Comparison of ENCODE assay signal across 8 mouse cellular contexts in genomic region chr2:170185137-170185837, GRCm38 (mm10). TPM values are rescaled to one million over a fixed set of nuclear protein-coding genes. Genes with fewer than 3 reads are reported as not detected.
A peak's percentile ranks its signal among the peaks of the same experiment; 100 is the strongest.
DNase-seq lines count a peak whose midpoint lies in the region; ATAC-seq and TF ChIP-seq lines count a peak whose summit lies in the region.

No protein-coding gene starts in this region.

- TF ChIP-seq CTCF in left cerebral cortex, adult 2 months (IDR thresholded peaks at IDR 0.05): no peak

- ATAC-seq in embryonic facial prominence, embryonic 11.5 days (replicated peaks; ENCODE audit: insufficient number of reproducible peaks, low FRiP score, low TSS enrichment, low read depth): 0 out of 2 replicates have a peak, but pooled peaks have one; percentile 62
- 0 out of 2 replicates have a peak, but pooled peaks have one; percentile 66 for ATAC-seq in neural tube, embryonic 13.5 days (ENCODE audit: low read depth)

- no peaks in the 10 kb centered on the region for H3K9me3 ChIP-seq in embryonic facial prominence, embryonic 11.5 days (replicated peaks; ENCODE audit: control insufficient read depth, low read length)
- H3K9me3 ChIP-seq in limb, embryonic 10.5 days (replicated peaks): no peaks in the 10 kb centered on the region
- no peaks in the 10 kb centered on the region for H3K9me3 ChIP-seq in neural tube, embryonic 13.5 days

- WGBS in embryonic facial prominence, embryonic 11.5 days: 63% methylated on average over 4 of the region's 4 CpGs
- WGBS in limb, embryonic 10.5 days: 74% methylated on average over 4 of the region's 4 CpGs
- WGBS in neural tube, embryonic 13.5 days: 75% methylated on average over 4 of the region's 4 CpGs

- no peak overlapping the region for H3K27ac ChIP-seq in left cerebral cortex, adult 2 months
- no peak overlapping the region for H3K27ac ChIP-seq in embryonic facial prominence, embryonic 11.5 days (replicated peaks; ENCODE audit: low read depth, low read length)
- peak overlapping the region; percentile 92 for H3K27ac ChIP-seq in limb, embryonic 10.5 days
- peak overlapping the region; percentile 61; the same call in 1 of the 2 replicates for H3K27ac ChIP-seq in neural tube, embryonic 13.5 days (replicated peaks)

- H3K36me3 ChIP-seq in embryonic facial prominence, embryonic 11.5 days (replicated peaks; ENCODE audit: control insufficient read depth, insufficient read depth, low read depth, low read length): no peaks in the 10 kb centered on the region
- no peaks in the 10 kb centered on the region for H3K36me3 ChIP-seq in limb, embryonic 10.5 days
- H3K36me3 ChIP-seq in neural tube, embryonic 13.5 days: no peaks in the 10 kb centered on the region

- peak overlapping the region; percentile 41 for H3K4me3 ChIP-seq in left cerebral cortex, adult 2 months
- H3K4me3 ChIP-seq in embryonic facial prominence, embryonic 11.5 days (ENCODE audit: low read depth, low read length): peak overlapping the region; percentile 39; the same call in 1 of the 2 replicates
- H3K4me3 ChIP-seq in limb, embryonic 10.5 days: peak overlapping the region; percentile 64
- peak overlapping the region; percentile 48; the same call in 1 of the 2 replicates for H3K4me3 ChIP-seq in neural tube, embryonic 13.5 days

- no peaks in the 10 kb centered on the region for H3K4me1 ChIP-seq in embryonic facial prominence, embryonic 11.5 days (ENCODE audit: control insufficient read depth, insufficient read depth, low read length)
- peaks cover 17% of the 10 kb centered on the region for H3K4me1 ChIP-seq in limb, embryonic 10.5 days
- H3K4me1 ChIP-seq in neural tube, embryonic 13.5 days (replicated peaks): peaks cover 4% of the 10 kb centered on the region

- no peak overlapping the region for H3K4me2 ChIP-seq in embryonic facial prominence, embryonic 11.5 days (ENCODE audit: low read depth, low read length)
- H3K4me2 ChIP-seq in neural tube, embryonic 13.5 days: peak overlapping the region; percentile 63

- H3K27me3 ChIP-seq in embryonic facial prominence, embryonic 11.5 days (ENCODE audit: control insufficient read depth, insufficient read depth, low read length): no peaks in the 10 kb centered on the region
- H3K27me3 ChIP-seq in limb, embryonic 10.5 days (ENCODE audit: low read depth, poor library complexity, severe bottlenecking): no peaks in the 10 kb centered on the region
- no peaks in the 10 kb centered on the region for H3K27me3 ChIP-seq in neural tube, embryonic 13.5 days

- H3K9ac ChIP-seq in embryonic facial prominence, embryonic 11.5 days (replicated peaks; ENCODE audit: low read length): no peak overlapping the region
- peak overlapping the region; percentile 76 for H3K9ac ChIP-seq in neural tube, embryonic 13.5 days

- intact Hi-C loops in left cerebral cortex, adult 2 months (cut with DNase I): no loop called here

- DNase-seq in left cerebral cortex, adult 2 months (ENCODE audit: extremely low spot score in 1 of 2, low spot score in 2 of 2): no peak
- no peak for DNase-seq in left cerebral cortex, adult 11 months (ENCODE audit: low spot score)
- no peak for DNase-seq in embryonic facial prominence, embryonic 11.5 days (ENCODE audit: low spot score)
- no peak for DNase-seq in limb, embryonic 10.5 days (ENCODE audit: low spot score)
- DNase-seq in urinary bladder, adult 18-20 months (ENCODE audit: low spot score in 2 of 2): no peak
- no peak for DNase-seq in T-cell, adult 2 months (ENCODE audit: low spot score)
- DNase-seq in right cerebral cortex, postnatal 25 days: no peak

RNA-seq across cellular contexts. Expression of gene Zfp217, which starts 37.4 kb away (rescaled TPM):
- 1 to 10 TPM; 2.9 to 3.4 TPM for total RNA-seq in left cerebral cortex, adult 2 months (2021)
- polyA plus RNA-seq in embryonic facial prominence, embryonic 11.5 days (2014; fragmentation: Nextera tagmentation; extraction: Ambion mirVana): 3.9 and 4.5 TPM in 2 replicates
- 3.9 and 4.1 TPM in 2 replicates for polyA plus RNA-seq in limb, embryonic 10.5 days (2016; fragmentation: Nextera tagmentation; extraction: Ambion mirVana)
- 1.3 and 2.0 TPM in 2 replicates for polyA plus RNA-seq in neural tube, embryonic 13.5 days (2015; fragmentation: Nextera tagmentation; extraction: Ambion mirVana)

Comparison
In these comparisons a context has a peak if more than half of its experiments do, and no peak if none do; other contexts are left out.
1. H3K27ac ChIP-seq: peak in limb, embryonic 10.5 days (single experiment) and neural tube, embryonic 13.5 days (single experiment); none in left cerebral cortex, adult 2 months (single experiment) and embryonic facial prominence, embryonic 11.5 days (single experiment).
2. Peak in every context shown above with its lines, with median percentiles within 50 percentile points of each other: H3K4me3 ChIP-seq.